Mouse (Mus musculus) hindbrain, embryonic 14.5 days (tissue): Measurements from ENCODE around the gene Rufy4. TPM values are rescaled to one million over a fixed set of nuclear protein-coding genes. Genes with fewer than 3 reads are reported as not detected.
"Not testable (repeated sequence)": the region's sequence is repeated elsewhere in the genome, so short reads cannot be mapped to it uniquely, and the experiment has no call there.

Source experiments
- ATAC-seq: fragments of 200-750 bp; cut with Nextera tagmentation; 2 replicates; pipeline ENCODE4 v1.8.0; 2017; ENCODE audit warnings: moderate number of reproducible peaks, mild to moderate bottlenecking, moderate TSS enrichment, moderate library complexity; ENCODE audit not compliant: low FRiP score
- DNase-seq: peaks from one replicate; pipeline ENCODE4 v3.0.0-alpha.2; 2015; ENCODE audit warnings: low spot score
- H3K27ac ChIP-seq: fragments of 300-500 bp; sonication (generic); 2 replicates; pipeline ENCODE4 v1.5.1; 2014; ENCODE audit warnings: mild to moderate bottlenecking, moderate library complexity
- H3K27me3 ChIP-seq: fragments of 300-500 bp; sonication (generic); 2 replicates; pipeline ENCODE4 v1.6.1; 2014; ENCODE audit warnings: mild to moderate bottlenecking, low read length, mixed read lengths; ENCODE audit not compliant: control insufficient read depth, insufficient read depth
- H3K36me3 ChIP-seq: fragments of 300-500 bp; sonication (generic); replicated peaks from 2 replicates; pipeline ENCODE4 v1.6.1; 2014; ENCODE audit not compliant: control insufficient read depth, insufficient read depth
- H3K4me1 ChIP-seq: fragments of 300-500 bp; sonication (generic); replicated peaks from 2 replicates; pipeline ENCODE4 v1.6.1; 2014; ENCODE audit warnings: antibody characterized with exemption, low read length, mixed read lengths; ENCODE audit not compliant: control insufficient read depth, insufficient read depth
- H3K4me2 ChIP-seq: fragments of 300-500 bp; sonication (generic); replicated peaks from 2 replicates; pipeline ENCODE4 v1.6.1; 2014; ENCODE audit warnings: mild to moderate bottlenecking, moderate library complexity
- H3K4me3 ChIP-seq: fragments of 300-500 bp; sonication (generic); replicated peaks from 2 replicates; pipeline ENCODE4 v1.5.1; 2014; ENCODE audit warnings: mild to moderate bottlenecking, low read length
- H3K9ac ChIP-seq: fragments of 300-500 bp; sonication (generic); 2 replicates; pipeline ENCODE4 v1.6.1; 2014
- H3K9me3 ChIP-seq: fragments of 300-500 bp; sonication (generic); 2 replicates; pipeline ENCODE4 v1.6.1; 2016; ENCODE audit warnings: low read length; ENCODE audit not compliant: control insufficient read depth
- WGBS: fragments of 180-500 bp; shearing (Covaris S2); extraction: QIAGEN DNeasy Blood & Tissue Kit; methylation state at CpG from one replicate; pipeline ENCODE4 v1.1.7; 2014; 5-methylcytosine and 5-hydroxymethylcytosine counted together
- polyA plus RNA-seq: library from polyadenylated mRNA; unstranded; fragments of >200 nt; fragmentation: Nextera tagmentation; extraction: Ambion mirVana; gene quantifications from 2 replicates; pipeline ENCODE4 v1.2.1, GENCODE M21; 2014

Rufy4 gene
- polyA plus RNA-seq, 1 experiment from 2014 or later: 0.43 TPM

DNA sequence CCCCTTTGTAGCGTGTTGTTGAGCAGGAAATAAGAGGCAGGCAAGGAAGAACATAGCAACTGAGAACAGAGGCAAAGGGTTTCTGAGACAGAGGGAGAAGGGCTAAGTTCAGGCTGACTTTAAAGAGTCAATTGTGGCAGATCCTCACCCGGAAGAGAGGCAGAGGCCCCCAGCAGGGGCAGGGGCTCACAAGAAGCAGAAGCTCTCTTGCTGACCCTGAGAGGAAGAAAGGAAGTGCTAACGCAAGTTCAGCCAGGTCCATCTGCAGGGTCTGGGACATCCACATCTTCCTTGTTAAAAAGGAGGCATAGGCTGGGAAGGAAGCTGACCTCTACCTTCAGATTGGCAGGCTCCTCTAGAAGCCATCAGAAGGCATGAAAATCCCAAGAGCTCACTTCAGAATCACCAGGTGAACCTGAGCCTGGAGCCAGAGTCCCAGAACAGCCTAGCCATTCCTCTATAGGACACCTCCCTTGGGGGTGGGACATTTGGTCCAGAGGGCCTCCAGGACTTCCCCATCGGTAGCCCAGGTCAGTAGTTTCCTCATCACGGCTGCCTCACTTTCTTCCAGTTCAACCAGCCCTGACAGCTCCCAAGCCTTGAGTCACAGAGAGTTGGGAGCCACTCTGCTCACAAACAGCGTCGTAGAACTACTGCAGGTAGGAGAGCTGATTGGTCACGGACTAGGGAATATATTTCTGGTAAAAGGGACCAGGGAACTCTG is 28.3 kb downstream of the Rufy4 start, which contains the start of gene Cxcr2:
Gene Cxcr2 (plus strand): TSS at position 529 of the 724 bp plus-strand sequence.
- 82% methylated on average over 8 of the region's 8 CpGs for WGBS
- no peak within 1 kb of the TSS for H3K27ac ChIP-seq
- H3K4me1 ChIP-seq: no peaks in the 10 kb centered on the region
- H3K27me3 ChIP-seq: no peaks in the 10 kb centered on the region
- DNase-seq: no peak
- no peak within 1 kb of the TSS for H3K4me2 ChIP-seq
- ATAC-seq: no peak
- H3K4me3 ChIP-seq: no peak within 1 kb of the TSS
- H3K9ac ChIP-seq: no peak within 1 kb of the TSS
- no peaks in the 10 kb centered on the region for H3K36me3 ChIP-seq
- H3K9me3 ChIP-seq: no peaks in the 10 kb centered on the region

DNA sequence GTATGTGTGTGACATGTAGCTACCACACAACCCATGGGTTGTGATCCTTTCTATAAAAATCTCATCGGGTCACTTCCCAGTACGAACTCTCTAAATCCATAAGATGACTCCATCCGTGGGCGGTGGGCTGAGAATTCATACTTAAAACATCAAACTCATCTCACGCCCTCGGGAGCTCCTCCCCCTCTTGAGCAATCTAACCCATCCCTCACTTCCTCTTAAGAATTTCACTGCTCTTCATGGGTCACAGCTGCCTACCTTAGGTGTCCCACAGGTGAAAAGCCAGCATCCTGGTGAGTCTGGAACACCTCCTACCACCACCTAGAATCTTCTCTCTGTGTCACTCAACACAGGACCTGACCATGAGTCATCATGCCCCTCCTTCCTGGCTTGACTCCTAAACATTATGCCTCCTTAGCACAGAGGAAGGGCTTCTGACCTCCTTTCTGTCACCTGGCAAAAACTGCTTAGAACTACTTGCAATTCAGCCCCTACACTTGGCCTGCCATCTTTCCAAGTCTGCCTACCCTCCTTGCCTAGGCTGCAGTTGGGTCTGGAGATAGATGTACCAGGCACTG is 30.2 kb downstream of the Rufy4 start:
- no peak for ATAC-seq
- DNase-seq: no peak
- Histone ChIP-seq H3K4me3 (no peak overlapping the region), H3K4me2 (no peak overlapping the region), H3K4me1 (no peaks in the 10 kb centered on the region), H3K27ac (no peak overlapping the region), H3K36me3 (no peaks in the 10 kb centered on the region), H3K27me3 (no peaks in the 10 kb centered on the region), H3K9ac (no peak overlapping the region), H3K9me3 (no peaks in the 10 kb centered on the region)
- WGBS: 94% methylated on average over 6 of the region's 6 CpGs

DNA sequence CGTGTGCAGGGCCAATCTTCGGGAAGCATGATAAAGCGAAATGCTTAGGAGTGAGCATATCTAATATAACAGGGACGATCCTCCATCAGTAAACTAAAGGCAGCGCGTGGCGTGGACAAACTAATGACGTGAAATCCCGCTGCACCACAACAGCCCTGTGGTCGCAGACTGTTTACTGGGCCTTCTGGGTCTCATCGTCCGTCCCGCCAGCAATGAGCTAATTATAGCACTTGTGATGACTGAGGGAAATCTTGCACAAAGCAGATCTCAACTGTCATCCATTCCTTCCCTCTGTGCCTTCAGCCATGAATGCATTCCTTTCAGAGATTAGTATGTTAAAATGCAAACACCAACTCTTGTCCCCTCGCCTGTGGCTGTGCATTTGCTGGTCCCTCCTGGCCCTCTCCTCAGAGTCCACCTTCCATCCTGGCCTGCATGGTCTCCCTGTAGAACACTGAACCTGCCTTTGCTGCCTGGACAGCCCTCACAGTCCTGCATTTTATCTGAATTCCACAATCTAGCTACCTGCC is 31.1 kb downstream of the Rufy4 start:
- H3K9ac ChIP-seq: no peak overlapping the region
- H3K4me3 ChIP-seq: no peak overlapping the region
- H3K9me3 ChIP-seq: no peaks in the 10 kb centered on the region
- DNase-seq (no peak), ATAC-seq (no peak)
- H3K27me3 ChIP-seq: no peaks in the 10 kb centered on the region
- no peak overlapping the region for H3K27ac ChIP-seq
- H3K36me3 ChIP-seq: no peaks in the 10 kb centered on the region
- H3K4me1 ChIP-seq: no peaks in the 10 kb centered on the region
- 73% methylated on average over 14 of the region's 14 CpGs for WGBS
- no peak overlapping the region for H3K4me2 ChIP-seq

DNA sequence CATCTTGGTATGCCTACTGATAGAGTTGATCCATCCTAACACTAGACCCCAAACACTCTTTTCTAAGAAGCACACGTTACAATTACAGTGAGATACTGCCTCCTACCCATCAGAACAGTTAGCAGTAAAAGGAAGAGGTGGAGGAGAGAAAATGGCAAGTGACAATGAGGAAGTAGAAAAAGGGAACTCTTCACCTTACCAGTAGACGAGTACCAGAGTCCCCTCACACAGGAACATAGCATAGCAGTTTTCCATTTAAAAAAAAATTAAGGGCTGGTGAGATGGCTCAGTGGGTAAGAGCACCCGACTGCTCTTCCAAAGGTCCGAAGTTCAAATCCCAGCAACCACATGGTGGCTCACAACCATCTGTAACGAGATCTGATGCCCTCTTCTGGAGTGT is 34.3 kb downstream of the Rufy4 start:
- not testable (repeated sequence) for H3K9ac ChIP-seq, H3K36me3 ChIP-seq, H3K4me1 ChIP-seq, ATAC-seq, DNase-seq, H3K27me3 ChIP-seq, H3K4me3 ChIP-seq, H3K9me3 ChIP-seq, H3K4me2 ChIP-seq, H3K27ac ChIP-seq
- 90% methylated on average over 4 of the region's 5 CpGs for WGBS

DNA sequence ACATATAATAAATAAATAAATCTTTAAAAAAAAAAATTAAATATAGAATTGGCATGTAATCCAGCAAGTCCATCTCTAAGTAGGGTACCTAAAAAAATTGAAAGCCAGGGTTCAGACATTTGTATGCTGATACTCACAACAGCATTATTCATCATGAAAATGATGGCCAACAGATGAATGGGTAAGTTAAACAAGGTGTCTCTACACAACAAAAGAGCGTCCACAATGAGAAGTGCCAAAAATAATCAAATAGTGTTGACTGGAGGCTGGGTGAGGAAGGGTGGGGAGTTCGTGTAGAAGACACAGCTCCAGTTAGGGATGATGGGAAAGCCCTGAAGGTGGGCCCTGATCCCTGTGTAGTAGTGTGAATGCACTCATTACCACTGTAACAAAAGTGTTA is 34.7 kb downstream of the Rufy4 start:
- DNase-seq (no peak), ATAC-seq (no peak)
- no peaks in the 10 kb centered on the region for H3K4me1 ChIP-seq
- no peak overlapping the region for H3K4me3 ChIP-seq
- no peaks in the 10 kb centered on the region for H3K9me3 ChIP-seq
- H3K27ac ChIP-seq: no peak overlapping the region
- H3K27me3 ChIP-seq: no peaks in the 10 kb centered on the region
- H3K4me2 ChIP-seq: no peak overlapping the region
- WGBS: 78% methylated on average over 2 of the region's 2 CpGs
- H3K36me3 ChIP-seq: no peaks in the 10 kb centered on the region
- H3K9ac ChIP-seq: no peak overlapping the region

DNA sequence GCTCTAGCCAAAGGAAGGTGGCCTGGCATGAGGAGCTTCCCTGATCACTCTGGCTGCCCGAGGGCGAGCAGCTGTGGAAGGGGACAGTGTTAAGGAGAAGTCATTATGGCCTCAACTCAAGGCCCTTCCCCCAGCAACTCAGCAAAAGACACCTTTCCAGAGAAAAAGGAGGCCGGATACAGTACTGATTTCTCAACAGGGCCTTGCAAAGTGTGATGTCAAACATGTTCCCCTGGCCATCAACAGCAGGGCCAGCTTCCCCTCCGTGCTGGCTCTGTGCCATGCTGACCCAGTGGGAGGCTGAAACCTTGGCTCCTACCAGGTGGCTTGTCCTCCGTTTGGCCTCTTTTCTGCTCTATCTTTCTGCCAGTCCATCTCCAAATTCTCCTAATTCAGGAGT is 41.8 kb downstream of the Rufy4 start:
- DNase-seq (no peak), ATAC-seq (no peak)
- Histone ChIP-seq H3K4me3 (no peak overlapping the region), H3K4me2 (no peak overlapping the region), H3K27ac (no peak overlapping the region), H3K4me1 (no peaks in the 10 kb centered on the region), H3K9me3 (no peaks in the 10 kb centered on the region), H3K36me3 (no peaks in the 10 kb centered on the region), H3K27me3 (no peaks in the 10 kb centered on the region), H3K9ac (no peak overlapping the region)
- 79% methylated on average over 5 of the region's 5 CpGs for WGBS

DNA sequence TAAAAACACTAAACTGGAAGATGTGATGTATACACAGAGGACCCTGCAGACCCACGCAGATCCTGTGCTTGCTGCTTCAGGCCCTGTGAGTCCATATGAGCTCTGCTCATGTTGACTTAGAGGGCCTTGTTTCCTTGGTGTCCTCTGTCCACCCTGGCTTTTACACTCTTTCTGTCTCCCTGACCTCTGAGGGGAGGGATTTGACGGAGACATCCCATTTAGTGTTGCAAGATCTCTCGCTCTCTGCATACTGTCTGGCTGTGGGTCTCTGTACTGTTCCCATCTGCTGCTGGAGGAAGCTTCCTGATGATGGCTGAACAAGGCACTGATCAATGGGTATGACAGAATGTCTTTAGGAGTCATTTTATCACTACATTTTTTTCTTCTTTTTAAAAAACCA is 44.4 kb downstream of the Rufy4 start:
- Histone ChIP-seq H3K9ac (no peak overlapping the region), H3K27me3 (no peaks in the 10 kb centered on the region), H3K9me3 (no peaks in the 10 kb centered on the region), H3K4me3 (no peak overlapping the region), H3K27ac (no peak overlapping the region), H3K36me3 (no peaks in the 10 kb centered on the region), H3K4me2 (no peak overlapping the region), H3K4me1 (no peaks in the 10 kb centered on the region)
- 83% methylated on average over 3 of the region's 3 CpGs for WGBS
- DNase-seq (no peak), ATAC-seq (no peak)

DNA sequence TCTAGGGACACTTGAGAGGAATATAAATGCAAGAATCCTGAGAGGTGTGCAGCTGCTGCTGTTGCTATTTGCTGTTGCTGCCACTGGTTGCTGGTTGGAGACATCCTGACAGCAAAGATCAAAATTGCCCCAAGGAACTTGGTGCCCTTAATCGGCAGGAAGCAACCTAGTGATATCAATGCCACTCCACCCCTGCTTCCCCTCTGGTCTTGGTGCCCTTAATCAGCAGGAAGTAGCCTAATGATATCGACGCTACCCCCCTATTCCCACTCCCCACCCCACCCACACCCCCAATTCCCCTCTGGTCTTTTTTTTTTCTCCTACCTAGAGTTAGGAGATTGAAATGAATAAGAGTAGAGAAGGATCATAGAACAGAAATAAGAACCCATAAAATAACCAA is 47.4 kb downstream of the Rufy4 start:
- ATAC-seq: no peak
- Histone ChIP-seq H3K4me1 (no peaks in the 10 kb centered on the region), H3K9ac (no peak overlapping the region), H3K27me3 (no peaks in the 10 kb centered on the region), H3K36me3 (no peaks in the 10 kb centered on the region), H3K27ac (no peak overlapping the region), H3K4me3 (no peak overlapping the region), H3K9me3 (no peaks in the 10 kb centered on the region), H3K4me2 (no peak overlapping the region)
- no peak for DNase-seq
- 90% methylated on average over 3 of the region's 3 CpGs for WGBS

DNA sequence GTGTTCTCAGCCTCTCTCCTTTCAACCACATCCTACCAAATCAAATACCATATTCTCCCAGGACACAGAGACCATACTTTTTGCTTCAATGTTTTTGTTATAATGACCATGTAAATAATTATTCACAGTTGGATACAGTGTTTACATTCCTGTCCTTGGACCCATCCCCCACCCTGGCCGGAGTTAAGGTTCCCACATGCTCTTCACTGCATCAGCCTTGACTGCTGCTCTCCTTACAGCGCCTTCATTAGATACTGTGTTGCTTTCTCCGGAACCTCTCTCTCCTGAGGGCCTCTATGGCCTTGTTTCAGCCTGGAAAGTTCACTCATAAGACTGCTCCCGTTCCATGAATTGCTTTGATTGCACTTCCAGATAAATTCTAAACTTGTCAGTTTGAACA is 50.4 kb downstream of the Rufy4 start:
- DNase-seq (no peak), ATAC-seq (no peak)
- 87% methylated on average over 4 of the region's 4 CpGs for WGBS
- Histone ChIP-seq H3K4me2 (no peak overlapping the region), H3K4me1 (no peaks in the 10 kb centered on the region), H3K4me3 (no peak overlapping the region), H3K27ac (no peak overlapping the region), H3K9me3 (no peaks in the 10 kb centered on the region), H3K36me3 (no peaks in the 10 kb centered on the region), H3K27me3 (no peaks in the 10 kb centered on the region), H3K9ac (no peak overlapping the region)
